Mouse (Mus musculus) liver, postnatal 0 days (tissue): ENCODE results near the gene Lin7b. TPM values are rescaled to one million over a fixed set of nuclear protein-coding genes. Genes with fewer than 3 reads are reported as not detected.
A peak's percentile ranks its signal among the peaks of the same experiment; 100 is the strongest.

ENCODE experiments used
- ATAC-seq: fragments of 200-750 bp; cut with Nextera tagmentation; 2 replicates; pipeline ENCODE4 v1.8.0; 2017; ENCODE audit warnings: mild to moderate bottlenecking, moderate library complexity
- DNase-seq: peaks from one replicate; pipeline ENCODE4 v3.0.0-alpha.2; 2016
- H3K27ac ChIP-seq: fragments of 300-500 bp; sonication (generic); 2 replicates; pipeline ENCODE4 v1.5.1; 2014; ENCODE audit warnings: antibody characterized with exemption, moderate library complexity, mild to moderate bottlenecking, low read depth
- H3K27me3 ChIP-seq: fragments of 300-500 bp; sonication (generic); 2 replicates; pipeline ENCODE4 v1.6.1; 2014; ENCODE audit warnings: low read length, control low read depth, mixed read lengths; ENCODE audit not compliant: insufficient read depth
- H3K36me3 ChIP-seq: fragments of 300-500 bp; sonication (generic); replicated peaks from 2 replicates; pipeline ENCODE4 v1.6.1; 2014; ENCODE audit warnings: mild to moderate bottlenecking, control low read depth, low read length, moderate library complexity, mixed read lengths; ENCODE audit not compliant: insufficient read depth
- H3K4me1 ChIP-seq: fragments of 300-500 bp; sonication (generic); 2 replicates; pipeline ENCODE4 v1.6.1; 2014; ENCODE audit warnings: antibody characterized with exemption, mild to moderate bottlenecking, control low read depth; ENCODE audit not compliant: insufficient read depth
- H3K4me2 ChIP-seq: fragments of 300-500 bp; sonication (generic); 2 replicates; pipeline ENCODE4 v1.6.1; 2014; ENCODE audit warnings: low read depth, mild to moderate bottlenecking, low read length, moderate library complexity, mixed read lengths
- H3K4me3 ChIP-seq: fragments of 300-500 bp; sonication (generic); 2 replicates; pipeline ENCODE4 v1.5.1; 2014; ENCODE audit warnings: low read depth, low read length
- H3K9ac ChIP-seq: fragments of 300-500 bp; sonication (generic); replicated peaks from 2 replicates; pipeline ENCODE4 v1.6.1; 2014; ENCODE audit warnings: mild to moderate bottlenecking, moderate library complexity
- H3K9me3 ChIP-seq: fragments of 300-500 bp; sonication (generic); 2 replicates; pipeline ENCODE4 v1.6.1; 2016; ENCODE audit warnings: mild to moderate bottlenecking, control low read depth, low read length, mixed read lengths
- CTCF ChIP-seq: sonication (generic); IDR thresholded peaks from 2 replicates; pipeline ENCODE4 v1.5.1; 2016; ENCODE audit warnings: antibody characterized with exemption, low read depth
- EP300 ChIP-seq: IDR thresholded peaks from 2 replicates; pipeline ENCODE4 v1.6.1; 2016; ENCODE audit warnings: antibody characterized with exemption, low read depth, mild to moderate bottlenecking
- WGBS: fragments of 180-500 bp; shearing (Covaris S2); extraction: QIAGEN DNeasy Blood & Tissue Kit; methylation state at CpG from one replicate; pipeline ENCODE4 v1.1.7; 2014; ENCODE audit not compliant: insufficient replicate concordance; 5-methylcytosine and 5-hydroxymethylcytosine counted together
- polyA plus RNA-seq: library from polyadenylated mRNA; unstranded; fragments of >200 nt; fragmentation: Nextera tagmentation; extraction: Ambion mirVana; gene quantifications from 2 replicates; pipeline ENCODE4 v1.2.1, GENCODE M21; 2015

Gene Lin7b
- polyA plus RNA-seq, 1 experiment from 2014 or later: not detected

GRCm38 (mm10) chr7:45406157-45407156 lies 36.1 kb upstream of the Lin7b start:
- Histone ChIP-seq H3K4me1 (peaks cover 10% of the 10 kb centered on the region), H3K27ac (no peak overlapping the region), H3K4me3 (peak overlapping the region; percentile 41), H3K4me2 (peak overlapping the region; percentile 61), H3K27me3 (peaks cover 63% of the 10 kb centered on the region), H3K36me3 (no peaks in the 10 kb centered on the region), H3K9ac (no peak overlapping the region), H3K9me3 (no peaks in the 10 kb centered on the region)
- no peak for ATAC-seq
- TF ChIP-seq EP300: no peak
- TF ChIP-seq CTCF: no peak
- 3% methylated on average over 104 of the region's 114 CpGs for WGBS
- DNase-seq: no peak

GRCm38 (mm10) chr7:45405091-45406075 lies 35.0 kb upstream of the Lin7b start, which contains the start of gene Kcna7:
Kcna7 (plus strand) TSS chr7:45405653.
- peak within 1 kb of the TSS; percentile 41 for H3K4me3 ChIP-seq
- peaks cover 10% of the 10 kb centered on the region for H3K4me1 ChIP-seq
- peak; percentile 52; the same call in 1 of the 2 replicates for ATAC-seq
- H3K27me3 ChIP-seq: peaks cover 53% of the 10 kb centered on the region
- H3K27ac ChIP-seq: no peak within 1 kb of the TSS
- no peaks in the 10 kb centered on the region for H3K36me3 ChIP-seq
- DNase-seq: peak; percentile 68
- H3K4me2 ChIP-seq: peak within 1 kb of the TSS; percentile 61
- H3K9me3 ChIP-seq: no peaks in the 10 kb centered on the region
- 12% methylated on average over 28 of the region's 28 CpGs for WGBS
- H3K9ac ChIP-seq: no peak within 1 kb of the TSS
- peak; percentile 91 for TF ChIP-seq CTCF
- TF ChIP-seq EP300: no peak

- no peak overlapping the region for H3K9ac ChIP-seq
- 43% methylated on average over 6 of the region's 6 CpGs for WGBS
- H3K9me3 ChIP-seq: no peaks in the 10 kb centered on the region
- ATAC-seq (no peak), DNase-seq (peak; percentile 79)
- H3K4me1 ChIP-seq: peaks cover 10% of the 10 kb centered on the region
- H3K36me3 ChIP-seq: no peaks in the 10 kb centered on the region
- no peak overlapping the region for H3K4me2 ChIP-seq
- no peak overlapping the region for H3K27ac ChIP-seq
- peaks cover 37% of the 10 kb centered on the region for H3K27me3 ChIP-seq
- no peak for TF ChIP-seq EP300
- peak; percentile 77 for TF ChIP-seq CTCF
- H3K4me3 ChIP-seq: no peak overlapping the region
Observed at GRCm38 (mm10) chr7:45403532-45404261, 33.3 kb upstream of the Lin7b start.

- H3K27me3 ChIP-seq: peaks cover 16% of the 10 kb centered on the region
- 77% methylated on average over 10 of the region's 10 CpGs for WGBS
Observed at GRCm38 (mm10) chr7:45401521-45402085, 31.2 kb upstream of the Lin7b start.

DNA sequence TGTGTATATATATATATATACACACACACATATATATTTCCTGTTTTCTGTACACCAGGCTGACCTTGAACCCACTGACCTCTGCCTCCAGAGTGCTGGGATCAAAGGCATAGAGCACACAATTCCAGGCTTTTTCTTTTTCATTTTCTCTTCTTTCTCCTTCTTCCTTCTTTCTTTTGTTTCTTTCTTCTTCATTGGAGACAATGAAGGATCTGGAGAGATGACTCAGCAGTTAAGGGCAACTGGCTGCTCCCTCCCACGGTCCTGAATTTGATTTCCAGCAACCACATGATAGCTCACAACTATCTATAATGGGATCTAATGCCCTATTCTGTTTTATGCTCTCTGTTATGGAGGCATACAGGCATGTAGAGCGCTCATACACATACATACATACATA lies 26.4 kb upstream of the Lin7b start:
- no peak overlapping the region for H3K9ac ChIP-seq
- no peak overlapping the region for H3K27ac ChIP-seq
- H3K27me3 ChIP-seq: no peaks in the 10 kb centered on the region
- TF ChIP-seq EP300: no peak
- no peak for TF ChIP-seq CTCF
- DNase-seq: no peak
- no peak overlapping the region for H3K4me3 ChIP-seq
- ATAC-seq: no peak
- 60% methylated on average over 2 of the region's 2 CpGs for WGBS
- no peaks in the 10 kb centered on the region for H3K9me3 ChIP-seq
- H3K4me1 ChIP-seq: peaks cover 16% of the 10 kb centered on the region
- no peak overlapping the region for H3K4me2 ChIP-seq
- peaks cover 18% of the 10 kb centered on the region for H3K36me3 ChIP-seq

More at GRCm38 (mm10) chr7:45401521-45402085, 31.2 kb upstream of the Lin7b start:
- ATAC-seq (no peak), DNase-seq (no peak)
- H3K27ac ChIP-seq: no peak overlapping the region
- no peaks in the 10 kb centered on the region for H3K36me3 ChIP-seq
- H3K4me2 ChIP-seq: no peak overlapping the region
- H3K4me1 ChIP-seq: peaks cover 8% of the 10 kb centered on the region
- no peak for TF ChIP-seq EP300
- no peak for TF ChIP-seq CTCF
- H3K4me3 ChIP-seq: no peak overlapping the region
- H3K9ac ChIP-seq: no peak overlapping the region; the same call in 1 of the 2 replicates
- H3K9me3 ChIP-seq: no peaks in the 10 kb centered on the region
